10 mouse cellular contexts compared by ENCODE assay signal in the genomic region with DNA sequence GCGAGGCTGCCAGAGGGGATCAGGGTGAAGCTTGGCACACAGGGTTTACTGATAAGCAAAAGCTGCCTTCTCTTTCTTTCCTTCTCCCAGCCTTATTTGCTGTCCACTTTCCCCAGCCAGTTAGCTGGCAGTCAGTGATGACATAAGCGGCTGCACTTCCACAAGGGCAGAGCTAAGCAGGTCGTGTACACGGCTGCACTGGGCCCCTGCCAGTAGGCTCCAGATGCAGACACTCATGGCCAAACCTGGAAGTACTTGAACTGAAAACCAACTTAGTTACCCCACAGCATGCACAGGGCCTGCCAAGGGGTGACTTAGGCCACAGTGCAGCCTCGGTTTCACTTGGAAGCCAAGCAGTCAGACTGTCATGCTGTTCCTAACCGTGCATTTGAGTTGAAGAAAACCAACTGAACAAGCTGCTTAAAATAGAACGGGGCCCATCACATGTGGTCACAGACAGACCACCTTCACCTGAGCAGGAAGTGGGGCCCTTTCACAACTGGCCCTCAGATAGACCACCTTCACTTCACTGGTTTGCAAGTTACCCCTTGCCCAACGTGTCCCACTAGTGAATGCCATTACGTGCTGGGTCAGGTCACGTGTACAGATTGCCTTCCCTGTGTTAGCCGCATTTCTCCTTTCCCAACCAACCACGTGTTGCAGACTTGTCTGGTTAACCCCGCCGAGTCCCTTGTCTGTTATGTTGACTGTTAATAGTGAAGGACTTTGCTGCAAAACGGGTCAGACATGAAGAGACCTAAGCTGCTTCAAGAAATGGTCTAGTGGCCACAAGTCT. TPM values are rescaled to one million over a fixed set of nuclear protein-coding genes. Genes with fewer than 3 reads are reported as not detected.
DNase-seq lines count a peak whose midpoint lies in the region; ATAC-seq lines count a peak whose summit lies in the region.
"Had no signal": no experiment of that assay in that cellular context is flagged by ENCODE, and none has a peak within 500 bp of the region (broad histone marks: within the 10 kb centered on the region; RNA-seq: fewer than 3 reads in every experiment).

No protein-coding gene starts in this region.

- intact Hi-C loops in heart, postnatal 36 days (cut with DNase I) = no loop called here

- DNase-seq in adrenal gland, postnatal 25 days = peak; percentile 45
- DNase-seq in heart, postnatal 36 days = peak; percentile 35 to 38
- DNase-seq in lung, postnatal 4 days = peak; percentile 61 to 85
- DNase-seq in left cerebral cortex, adult 8-10 months (ENCODE audit: low spot score in 2 of 2) = no peak
- DNase-seq in embryo, embryonic 11 days = no peak
- DNase-seq: kidney, postnatal 25 days; right cerebral cortex, postnatal 4 days had no signal

- ATAC-seq in common myeloid progenitor, adult 5-6 weeks (replicated peaks; ENCODE audit: low read depth, poor library complexity, severe bottlenecking) = peak; percentile 42
- no peak for ATAC-seq in frontal cortex, adult (ENCODE audit: low TSS enrichment)
- ATAC-seq: forebrain, embryonic 13.5 days had no signal

RNA-seq across cellular contexts. Expression of gene Poll, which starts 29.9 kb away (rescaled TPM):
- 12.4 and 15.5 TPM in 2 replicates for total RNA-seq in adrenal gland, postnatal 25 days (2021)
- total RNA-seq in common myeloid progenitor, adult 5-6 weeks (2017) = 9.3 and 14.0 TPM in 2 replicates
- 10 to 100 TPM in 1 of 2 experiments, 1 to 10 TPM in 1; 9.8 to 11.4 TPM for total RNA-seq in heart, postnatal 36 days (2021)
- 10 to 100 TPM in 2 of 4 experiments, 1 to 10 TPM in 2; 9.3 to 11.4 (median 10.6) TPM for total RNA-seq in left cerebral cortex, adult 8-10 months (2022)

RNA-seq across cellular contexts. Expression of gene Gm17018, which starts 30.0 kb away (rescaled TPM):
- 26.2 and 31.8 TPM in 2 replicates for total RNA-seq in adrenal gland, postnatal 25 days (2021)
- total RNA-seq in common myeloid progenitor, adult 5-6 weeks (2017) = 27.9 and 29.5 TPM in 2 replicates
- 10 to 100 TPM; 17.6 to 21.5 TPM for total RNA-seq in heart, postnatal 36 days (2021)
- total RNA-seq in left cerebral cortex, adult 8-10 months (2022) = 10 to 100 TPM; 60.3 to 75.7 (median 69.0) TPM

Comparison
In these comparisons a context has a peak if more than half of its experiments do, and no peak if none do; other contexts are left out.
1. DNase-seq: peak in adrenal gland, postnatal 25 days (single experiment), heart, postnatal 36 days (2 of 2) and lung, postnatal 4 days (2 of 2); none in left cerebral cortex, adult 8-10 months (0 of 2) and embryo, embryonic 11 days (single experiment).